25 mouse cellular contexts compared by ENCODE assay signal in the genomic region with DNA sequence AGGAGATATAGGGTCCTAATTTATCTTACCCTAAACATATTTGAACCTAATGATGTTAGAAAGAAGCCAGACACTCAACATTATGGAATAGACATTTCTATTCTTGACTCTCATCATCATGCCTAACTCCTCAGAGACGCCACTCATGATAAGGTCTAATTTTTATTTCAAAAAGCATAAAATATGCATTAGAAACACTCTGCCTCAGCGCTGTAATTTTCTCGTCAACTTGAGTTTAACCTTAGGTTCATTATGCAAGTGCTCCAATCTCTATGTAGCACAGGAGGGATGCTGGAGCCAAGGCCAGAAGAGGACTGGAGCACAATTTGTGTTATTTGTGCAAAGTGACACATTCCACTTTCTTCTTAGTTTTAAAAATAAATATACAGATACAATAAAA. TPM values are rescaled to one million over a fixed set of nuclear protein-coding genes. Genes with fewer than 3 reads are reported as not detected.
A peak's percentile ranks its signal among the peaks of the same experiment; 100 is the strongest.
DNase-seq lines count a peak whose midpoint lies in the region; ATAC-seq and TF ChIP-seq lines count a peak whose summit lies in the region.
"Had no signal": no experiment of that assay in that cellular context is flagged by ENCODE, and none has a peak within 500 bp of the region (broad histone marks: within the 10 kb centered on the region; RNA-seq: fewer than 3 reads in every experiment).

No protein-coding gene starts in this region.

- WGBS in forebrain, embryonic 13.5 days: 78% methylated on average over 3 of the region's 3 CpGs
- WGBS in forebrain, embryonic 11.5 days: 87% methylated on average over 3 of the region's 3 CpGs
- WGBS in heart, postnatal 0 days: 83% methylated on average over 3 of the region's 3 CpGs

- no peak; the same call in 1 of the 2 replicates for ATAC-seq in forebrain, embryonic 13.5 days
- no peak for ATAC-seq in forebrain, embryonic 11.5 days (replicated peaks; ENCODE audit: low FRiP score)
- ATAC-seq in heart, postnatal 0 days (ENCODE audit: insufficient read depth, low read depth): no peak
- ATAC-seq: activated CD4-positive, CD25-positive, alpha-beta regulatory T cell, adult 4 months; hindbrain, embryonic 16.5 days; intestine, embryonic 15.5 days had no signal

- 0 out of 2 replicates have a peak overlapping the region, but pooled peaks have one; percentile 35 for H3K27ac ChIP-seq in forebrain, embryonic 13.5 days
- H3K27ac ChIP-seq in forebrain, embryonic 11.5 days (ENCODE audit: low read depth, low read length): no peak overlapping the region
- H3K27ac ChIP-seq in gastrocnemius, adult 2 months: peak overlapping the region; percentile 63
- peak overlapping the region; percentile 61 for H3K27ac ChIP-seq in heart, postnatal 0 days (ENCODE audit: low read depth)
- H3K27ac ChIP-seq: embryonic facial prominence, embryonic 12.5 days; embryonic facial prominence, embryonic 15.5 days; hindbrain, embryonic 10.5 days; hindbrain, embryonic 13.5 days; intestine, embryonic 15.5 days had no signal

- H3K9ac ChIP-seq in forebrain, embryonic 13.5 days: no peak overlapping the region
- H3K9ac ChIP-seq in forebrain, embryonic 11.5 days (ENCODE audit: low read length): no peak overlapping the region
- no peak overlapping the region for H3K9ac ChIP-seq in heart, postnatal 0 days (replicated peaks; ENCODE audit: low read depth, low read length)
- H3K9ac ChIP-seq: embryonic facial prominence, embryonic 12.5 days; embryonic facial prominence, embryonic 15.5 days; hindbrain, embryonic 13.5 days; intestine, embryonic 15.5 days had no signal

- H3K4me2 ChIP-seq in forebrain, embryonic 13.5 days: no peak overlapping the region
- no peak overlapping the region for H3K4me2 ChIP-seq in forebrain, embryonic 11.5 days (ENCODE audit: low read depth, low read length, severe bottlenecking)
- H3K4me2 ChIP-seq in heart, postnatal 0 days (ENCODE audit: low read depth, low read length): no peak overlapping the region
- H3K4me2 ChIP-seq: embryonic facial prominence, embryonic 12.5 days; embryonic facial prominence, embryonic 15.5 days; heart, embryonic 11.5 days; hindbrain, embryonic 13.5 days; intestine, embryonic 15.5 days had no signal

- no peak for TF ChIP-seq EP300 in heart, postnatal 0 days (IDR thresholded peaks at IDR 0.05; ENCODE audit: low read depth)

- H3K4me3 ChIP-seq in forebrain, embryonic 13.5 days: no peak overlapping the region
- H3K4me3 ChIP-seq in forebrain, embryonic 11.5 days (ENCODE audit: low read depth, low read length): no peak overlapping the region
- no peak overlapping the region for H3K4me3 ChIP-seq in gastrocnemius, adult 2 months
- H3K4me3 ChIP-seq in heart, postnatal 0 days (ENCODE audit: low read depth, low read length): no peak overlapping the region
- H3K4me3 ChIP-seq: embryonic facial prominence, embryonic 12.5 days; embryonic facial prominence, embryonic 15.5 days; hindbrain, embryonic 10.5 days; hindbrain, embryonic 13.5 days; intestine, embryonic 15.5 days had no signal

- no peaks in the 10 kb centered on the region for H3K9me3 ChIP-seq in forebrain, embryonic 13.5 days (replicated peaks)
- no peaks in the 10 kb centered on the region for H3K9me3 ChIP-seq in forebrain, embryonic 11.5 days (ENCODE audit: control insufficient read depth, low read length)
- H3K9me3 ChIP-seq in heart, postnatal 0 days (replicated peaks; ENCODE audit: control insufficient read depth, low read length): no peaks in the 10 kb centered on the region
- H3K9me3 ChIP-seq: embryonic facial prominence, embryonic 12.5 days; embryonic facial prominence, embryonic 15.5 days; hindbrain, embryonic 10.5 days; hindbrain, embryonic 13.5 days; intestine, embryonic 15.5 days had no signal

- no peak for TF ChIP-seq CTCF in gastrocnemius, adult 2 months (IDR thresholded peaks at IDR 0.05)
- no peak for TF ChIP-seq CTCF in heart, postnatal 0 days (IDR thresholded peaks at IDR 0.05; ENCODE audit: low read depth)

- H3K4me1 ChIP-seq in forebrain, embryonic 13.5 days: no peaks in the 10 kb centered on the region
- no peaks in the 10 kb centered on the region for H3K4me1 ChIP-seq in forebrain, embryonic 11.5 days (replicated peaks; ENCODE audit: control insufficient read depth, insufficient read depth, low read length)
- peaks cover 22% of the 10 kb centered on the region for H3K4me1 ChIP-seq in heart, postnatal 0 days (ENCODE audit: control insufficient read depth, insufficient read depth)
- H3K4me1 ChIP-seq: embryonic facial prominence, embryonic 12.5 days; embryonic facial prominence, embryonic 15.5 days; hindbrain, embryonic 10.5 days; hindbrain, embryonic 13.5 days; intestine, embryonic 15.5 days had no signal

- no peaks in the 10 kb centered on the region for H3K36me3 ChIP-seq in forebrain, embryonic 13.5 days (ENCODE audit: poor library complexity, severe bottlenecking)
- H3K36me3 ChIP-seq in forebrain, embryonic 11.5 days (ENCODE audit: control insufficient read depth, insufficient read depth, low read length): no peaks in the 10 kb centered on the region
- H3K36me3 ChIP-seq in heart, postnatal 0 days (replicated peaks; ENCODE audit: control insufficient read depth, insufficient read depth, low read length): peaks cover 37% of the 10 kb centered on the region
- H3K36me3 ChIP-seq: embryonic facial prominence, embryonic 12.5 days; embryonic facial prominence, embryonic 15.5 days; hindbrain, embryonic 10.5 days; hindbrain, embryonic 13.5 days; intestine, embryonic 15.5 days had no signal

- H3K27me3 ChIP-seq in forebrain, embryonic 13.5 days: no peaks in the 10 kb centered on the region
- no peaks in the 10 kb centered on the region for H3K27me3 ChIP-seq in forebrain, embryonic 11.5 days (ENCODE audit: control insufficient read depth, insufficient read depth, low read length)
- no peaks in the 10 kb centered on the region for H3K27me3 ChIP-seq in heart, postnatal 0 days (ENCODE audit: control insufficient read depth, insufficient read depth, low read length)
- H3K27me3 ChIP-seq: embryonic facial prominence, embryonic 12.5 days; embryonic facial prominence, embryonic 15.5 days; hindbrain, embryonic 13.5 days; intestine, embryonic 15.5 days had no signal

- DNase-seq in forebrain, embryonic 11.5 days (ENCODE audit: low spot score): no peak
- DNase-seq in gastrocnemius, adult 2 months: no peak
- no peak for DNase-seq in gastrocnemius, postnatal 14 days
- no peak for DNase-seq in heart, postnatal 0 days (ENCODE audit: low spot score)
- no peak for DNase-seq in heart, postnatal 36 days
- no peak for DNase-seq in yolk sac, embryonic 10.5 days (ENCODE audit: low spot score)
- DNase-seq in natural killer cell, adult 2 months (ENCODE audit: low spot score in 2 of 2): no peak
- DNase-seq: adrenal gland, adult 8-10 months; adrenal gland, postnatal 25 days; cerebellum, adult 11 months; cerebellum, adult 2 months; cerebellum, adult 9-11 months; cerebellum, postnatal 25 days; gastrocnemius, postnatal 25 days; kidney, adult 11 months; kidney, adult 8-10 months had no signal

- intact Hi-C loops in gastrocnemius, adult 2 months (cut with DNase I): no loop called here
- intact Hi-C loops in gastrocnemius, postnatal 14 days (cut with DNase I; ENCODE audit: low total_unique reads): no loop called here
- intact Hi-C loops in heart, postnatal 36 days (cut with DNase I): no loop called here

RNA-seq across cellular contexts. Expression of gene Ttn, which starts 57.3 kb away (rescaled TPM):
- 0.29 and 0.40 TPM in 2 replicates for polyA plus RNA-seq in forebrain, embryonic 13.5 days (2015; fragmentation: Nextera tagmentation; extraction: Ambion mirVana)
- polyA plus RNA-seq in forebrain, embryonic 11.5 days (2014; fragmentation: Nextera tagmentation; extraction: Ambion mirVana): 0.04 and 0.77 TPM in 2 replicates
- total RNA-seq in gastrocnemius, adult 2 months (2021): 1,000 to 10,000 TPM; 6,941 to 7,187 TPM
- total RNA-seq in gastrocnemius, postnatal 14 days (2021): 1,000 to 10,000 TPM; 4,187 to 4,191 TPM
- total RNA-seq in heart, postnatal 0 days (2014; rRNA removed; ENCODE audit: low replicate concordance): 959 and 970 TPM in 2 replicates
- polyA plus RNA-seq in heart, postnatal 0 days (2015; fragmentation: Nextera tagmentation; extraction: Ambion mirVana): 644 and 700 TPM in 2 replicates
- 1,000 to 10,000 TPM; 3,115 to 3,120 TPM for total RNA-seq in heart, postnatal 36 days (2021)
